Mouse (Mus musculus): ENCODE results near the gene Mynn. TPM values are rescaled to one million over a fixed set of nuclear protein-coding genes. Genes with fewer than 3 reads are reported as not detected.

Mynn gene
- polyA plus RNA-seq, 1 experiment: 11.2 TPM

- H3K4me1 ChIP-seq (ENCODE audit: control insufficient read depth, insufficient read depth, low read length): peaks cover 11% of the 10 kb centered on the region; the same call in 1 of the 2 replicates
- TF ChIP-seq POLR2A (IDR thresholded peaks at IDR 0.05; ENCODE audit: borderline replicate concordance, low read depth, low read length) (no peak), CTCF (IDR thresholded peaks at IDR 0.05; ENCODE audit: low read depth, low read length) (no peak)
- H3K4me3 ChIP-seq (ENCODE audit: insufficient read depth, low read length): no peak overlapping the region
- H3K27ac ChIP-seq (ENCODE audit: insufficient read depth, low read depth, low read length): no peak overlapping the region
Observed at GRCm38 (mm10) chr3:30597271-30597670, 4.6 kb upstream of the Mynn start.

DNA sequence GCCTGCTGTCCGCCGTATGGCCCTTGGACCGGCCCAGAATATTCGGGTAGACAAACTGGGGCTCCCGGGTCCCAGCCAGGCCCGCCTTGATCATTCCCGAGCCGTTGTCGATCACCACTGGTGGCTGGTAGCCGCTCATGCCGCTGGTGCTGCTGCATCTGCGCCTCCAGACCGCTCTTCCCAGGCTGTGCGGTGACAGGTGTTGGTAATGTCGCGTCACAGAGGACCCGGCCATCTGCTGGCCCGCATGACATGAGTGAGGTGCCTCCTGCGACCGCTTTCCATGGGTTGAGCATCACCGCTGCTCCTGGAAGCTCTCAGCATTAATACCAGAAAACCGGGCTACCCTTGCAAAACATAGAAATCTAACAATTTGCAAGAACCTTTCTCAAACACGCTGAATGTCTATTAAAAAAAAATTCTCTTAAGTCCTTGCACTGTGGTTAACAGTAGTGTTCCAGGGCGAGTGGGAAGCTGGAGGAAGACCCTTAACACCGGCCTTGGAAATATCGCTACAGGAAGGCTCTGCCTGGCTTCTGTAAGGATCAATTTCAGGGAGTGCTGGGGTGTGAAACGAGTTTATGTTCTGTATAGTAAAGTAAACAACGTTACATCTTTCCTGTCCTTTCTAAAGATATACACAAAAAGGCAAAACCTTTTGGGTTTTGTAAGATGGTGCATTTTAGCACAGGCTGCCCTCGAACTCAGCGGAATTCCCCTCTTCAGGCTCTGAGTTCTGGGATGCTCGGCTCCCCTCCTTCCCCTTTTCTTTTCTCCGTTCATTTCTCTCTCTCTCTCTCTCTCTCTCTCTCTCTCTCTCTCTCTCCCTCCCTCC lies 1.9 kb upstream of the Mynn start, which contains the start of gene Actrt3:
TSS of gene Actrt3 (minus strand) at position 229 of the 835 bp plus-strand sequence.
- Histone ChIP-seq H3K4me3 (ENCODE audit: insufficient read depth, low read length) (peak within 1 kb of the TSS; percentile 80), H3K4me1 (ENCODE audit: control insufficient read depth, insufficient read depth, low read length) (peaks cover 13% of the 10 kb centered on the region; the same call in 1 of the 2 replicates), H3K27ac (ENCODE audit: insufficient read depth, low read depth, low read length) (peak within 1 kb of the TSS; percentile 70)
- no peak for TF ChIP-seq POLR2A (IDR thresholded peaks at IDR 0.05; ENCODE audit: borderline replicate concordance, low read depth, low read length)
- no peak for TF ChIP-seq CTCF (IDR thresholded peaks at IDR 0.05; ENCODE audit: low read depth, low read length)

- H3K27ac ChIP-seq (ENCODE audit: insufficient read depth, low read depth, low read length): peak overlapping the region; percentile 70
- no peak for TF ChIP-seq CTCF (IDR thresholded peaks at IDR 0.05; ENCODE audit: low read depth, low read length)
- H3K4me1 ChIP-seq (ENCODE audit: control insufficient read depth, insufficient read depth, low read length): peaks cover 13% of the 10 kb centered on the region; the same call in 1 of the 2 replicates
- H3K4me3 ChIP-seq (ENCODE audit: insufficient read depth, low read length): peak overlapping the region; percentile 80
Observed at GRCm38 (mm10) chr3:30600717-30601116, 1.1 kb upstream of the Mynn start.

DNA sequence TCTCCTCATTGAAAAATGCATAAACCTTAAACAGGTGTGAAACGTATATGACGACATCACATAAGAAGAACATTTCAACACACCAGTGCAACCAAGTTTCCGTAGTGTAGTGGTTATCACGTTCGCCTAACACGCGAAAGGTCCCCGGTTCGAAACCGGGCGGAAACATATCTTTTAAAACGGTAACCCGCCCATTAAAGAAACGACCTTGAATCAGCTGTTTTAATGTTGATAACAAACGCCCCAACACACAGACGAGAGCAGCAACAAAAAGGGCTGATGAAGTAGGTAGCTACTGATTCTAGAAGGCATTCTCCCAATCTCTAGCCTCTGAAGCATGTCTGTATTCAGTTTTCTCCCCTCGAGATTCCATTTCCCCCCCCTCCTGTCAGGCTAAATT lies 690 bp upstream of the Mynn start:
- TF ChIP-seq CTCF (IDR thresholded peaks at IDR 0.05; ENCODE audit: low read depth, low read length): no peak
- no peak for TF ChIP-seq POLR2A (IDR thresholded peaks at IDR 0.05; ENCODE audit: borderline replicate concordance, low read depth, low read length)
- Histone ChIP-seq H3K27ac (ENCODE audit: insufficient read depth, low read depth, low read length) (peak overlapping the region; percentile 70; the same call in 1 of the 2 replicates), H3K4me3 (ENCODE audit: insufficient read depth, low read length) (peak overlapping the region; percentile 80), H3K4me1 (ENCODE audit: control insufficient read depth, insufficient read depth, low read length) (peaks cover 10% of the 10 kb centered on the region; the same call in 1 of the 2 replicates)

DNA sequence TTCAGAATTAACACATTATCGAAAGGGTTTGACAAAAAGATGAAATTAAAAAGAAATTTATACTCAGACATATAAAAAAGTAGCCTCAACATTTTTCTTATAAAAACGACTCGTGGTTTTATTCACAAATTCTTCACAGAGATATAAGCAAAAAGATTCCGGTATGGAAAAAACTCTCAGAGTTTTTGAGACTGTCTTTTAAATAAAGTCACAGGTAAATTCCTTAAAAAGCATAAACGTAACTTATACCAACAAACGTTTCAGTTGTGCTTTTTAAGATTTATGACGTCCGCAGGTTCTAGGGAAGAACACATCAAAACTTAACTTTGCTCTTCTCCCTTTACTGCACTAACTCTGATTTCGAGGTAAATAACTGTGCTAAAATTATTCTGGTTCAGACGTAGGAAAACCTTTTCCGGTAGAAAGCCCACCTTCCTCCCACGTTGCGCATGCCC lies 228 bp upstream of the Mynn start:
- H3K27ac ChIP-seq (ENCODE audit: insufficient read depth, low read depth, low read length): peak overlapping the region; percentile 56
- peaks cover 8% of the 10 kb centered on the region; the same call in 1 of the 2 replicates for H3K4me1 ChIP-seq (ENCODE audit: control insufficient read depth, insufficient read depth, low read length)
- no peak for TF ChIP-seq POLR2A (IDR thresholded peaks at IDR 0.05; ENCODE audit: borderline replicate concordance, low read depth, low read length)
- no peak for TF ChIP-seq CTCF (IDR thresholded peaks at IDR 0.05; ENCODE audit: low read depth, low read length)
- H3K4me3 ChIP-seq (ENCODE audit: insufficient read depth, low read length): peak overlapping the region; percentile 68

- Histone ChIP-seq H3K27ac (ENCODE audit: insufficient read depth, low read depth, low read length) (peak overlapping the region; percentile 65), H3K4me1 (ENCODE audit: control insufficient read depth, insufficient read depth, low read length) (peaks cover 8% of the 10 kb centered on the region; the same call in 1 of the 2 replicates), H3K4me3 (ENCODE audit: insufficient read depth, low read length) (peak overlapping the region; percentile 68)
- no peak for TF ChIP-seq CTCF (IDR thresholded peaks at IDR 0.05; ENCODE audit: low read depth, low read length)
- no peak for TF ChIP-seq POLR2A (IDR thresholded peaks at IDR 0.05; ENCODE audit: borderline replicate concordance, low read depth, low read length)
Observed at GRCm38 (mm10) chr3:30602740-30603098, 854 bp downstream of the Mynn start.

DNA sequence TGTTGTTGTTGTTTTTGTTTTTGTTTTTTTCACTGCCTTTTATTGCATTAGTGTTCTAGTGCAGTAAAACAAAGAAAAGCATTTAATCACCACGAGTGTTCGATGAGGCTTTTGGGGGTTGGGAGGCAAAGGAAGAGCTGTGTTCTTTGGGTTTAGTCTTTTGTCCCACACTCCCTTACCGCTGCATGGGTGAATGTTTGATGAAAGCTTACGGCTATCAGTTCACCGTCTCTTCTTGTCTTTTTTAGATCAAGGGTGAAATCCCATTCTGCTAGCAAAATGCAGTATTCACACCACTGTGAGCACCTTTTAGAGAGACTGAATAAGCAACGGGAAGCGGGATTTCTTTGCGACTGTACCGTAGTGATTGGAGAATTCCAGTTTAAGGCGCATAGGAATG lies 1.4 kb downstream of the Mynn start:
- Histone ChIP-seq H3K4me3 (ENCODE audit: insufficient read depth, low read length) (peak overlapping the region; percentile 68), H3K27ac (ENCODE audit: insufficient read depth, low read depth, low read length) (no peak overlapping the region), H3K4me1 (ENCODE audit: control insufficient read depth, insufficient read depth, low read length) (peaks cover 8% of the 10 kb centered on the region; the same call in 1 of the 2 replicates)
- no peak for TF ChIP-seq CTCF (IDR thresholded peaks at IDR 0.05; ENCODE audit: low read depth, low read length)
- TF ChIP-seq POLR2A (IDR thresholded peaks at IDR 0.05; ENCODE audit: borderline replicate concordance, low read depth, low read length): no peak

DNA sequence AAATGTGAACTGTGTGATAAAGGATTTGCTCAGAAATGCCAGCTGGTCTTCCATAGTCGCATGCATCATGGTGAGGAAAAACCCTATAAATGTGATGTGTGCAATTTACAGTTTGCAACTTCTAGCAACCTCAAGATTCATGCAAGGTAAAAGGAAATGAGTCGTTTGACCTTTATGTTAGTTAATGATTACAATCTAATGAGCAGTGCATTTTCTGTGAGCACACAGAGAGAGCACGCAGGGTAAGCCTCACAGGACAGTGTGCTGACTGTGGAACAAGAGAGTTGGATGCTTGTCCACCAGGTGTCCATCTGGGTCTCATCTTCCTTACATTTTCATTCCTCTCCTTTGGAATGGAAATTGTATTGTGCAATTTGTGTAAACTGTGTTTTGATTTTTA lies 7.1 kb downstream of the Mynn start:
- H3K4me1 ChIP-seq (ENCODE audit: control insufficient read depth, insufficient read depth, low read length): no peaks in the 10 kb centered on the region

DNA sequence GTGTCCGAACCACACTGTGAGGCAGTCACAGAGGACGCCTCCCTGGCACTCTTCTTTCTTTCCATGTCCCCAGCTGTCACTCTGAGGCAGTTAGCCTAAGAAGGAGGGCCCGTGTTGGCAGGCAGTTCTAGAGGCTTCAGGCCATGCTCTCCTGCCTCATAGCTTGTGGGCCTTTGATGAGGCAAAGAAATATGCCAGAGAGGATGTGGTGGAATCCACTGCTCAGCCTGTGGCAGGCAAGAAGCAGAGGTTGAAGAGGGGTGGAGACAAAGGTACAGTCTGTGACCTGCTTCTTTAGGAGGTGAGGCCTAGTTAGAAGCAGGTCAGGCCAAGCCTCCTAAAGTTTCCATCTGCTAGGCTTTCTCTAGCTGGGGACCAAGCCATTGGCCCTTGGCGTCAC lies 9.1 kb downstream of the Mynn start:
- no peak overlapping the region for H3K4me3 ChIP-seq (ENCODE audit: insufficient read depth, low read length)
- TF ChIP-seq CTCF (IDR thresholded peaks at IDR 0.05; ENCODE audit: low read depth, low read length) (no peak), POLR2A (IDR thresholded peaks at IDR 0.05; ENCODE audit: borderline replicate concordance, low read depth, low read length) (no peak)
- H3K4me1 ChIP-seq (ENCODE audit: control insufficient read depth, insufficient read depth, low read length): no peaks in the 10 kb centered on the region
- no peak overlapping the region for H3K27ac ChIP-seq (ENCODE audit: insufficient read depth, low read depth, low read length)

More for the DNA sequence above, 7.1 kb downstream of the Mynn start:
- H3K27ac ChIP-seq (ENCODE audit: insufficient read depth, low read depth, low read length): no peak overlapping the region
- TF ChIP-seq CTCF (IDR thresholded peaks at IDR 0.05; ENCODE audit: low read depth, low read length) (no peak), POLR2A (IDR thresholded peaks at IDR 0.05; ENCODE audit: borderline replicate concordance, low read depth, low read length) (no peak)
- no peak overlapping the region for H3K4me3 ChIP-seq (ENCODE audit: insufficient read depth, low read length)

DNA sequence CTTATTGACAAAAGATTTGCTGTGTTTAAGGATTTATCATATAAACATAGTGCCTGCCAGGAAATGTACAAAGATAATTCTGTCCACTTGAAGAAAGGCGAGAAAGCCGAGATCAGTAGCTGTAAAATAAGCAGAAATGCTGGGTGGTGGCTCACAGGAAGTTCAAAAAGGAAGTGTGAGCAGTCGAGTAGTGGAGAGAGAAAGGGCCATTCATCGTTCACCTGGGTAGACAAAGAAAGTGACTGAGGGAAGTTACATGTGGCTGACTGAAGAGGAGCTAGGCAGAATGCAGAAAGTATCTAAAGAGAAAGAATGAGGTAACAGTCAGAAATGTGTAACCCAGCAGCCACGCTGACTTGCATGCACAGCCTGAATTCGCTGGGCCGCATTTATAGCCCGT lies 18.3 kb downstream of the Mynn start:
- Histone ChIP-seq H3K27ac (ENCODE audit: insufficient read depth, low read depth, low read length) (no peak overlapping the region), H3K4me1 (ENCODE audit: control insufficient read depth, insufficient read depth, low read length) (peaks cover 5% of the 10 kb centered on the region), H3K4me3 (ENCODE audit: insufficient read depth, low read length) (no peak overlapping the region)
- TF ChIP-seq POLR2A (IDR thresholded peaks at IDR 0.05; ENCODE audit: borderline replicate concordance, low read depth, low read length): no peak
- no peak for TF ChIP-seq CTCF (IDR thresholded peaks at IDR 0.05; ENCODE audit: low read depth, low read length)
